Mouse (Mus musculus) kidney, postnatal 25 days (tissue): ENCODE data around the gene Exoc3l2.

Experiments used
- DNase-seq, 2 experiments: peaks; one replicate each; pipeline ENCODE4 v3.0.0; 2021; ENCODE audit warnings: mixed read lengths in 2 of 2

Gene Exoc3l2

GRCm38 (mm10) chr7:19462884-19463381, at the start of gene Exoc3l2:
TSS of gene Exoc3l2 (plus strand) at chr7:19463331.
- peak; percentile 55 to 83 for DNase-seq

GRCm38 (mm10) chr7:19413525-19413924, 49.6 kb upstream of the Exoc3l2 start:
- no peak for DNase-seq

DNA sequence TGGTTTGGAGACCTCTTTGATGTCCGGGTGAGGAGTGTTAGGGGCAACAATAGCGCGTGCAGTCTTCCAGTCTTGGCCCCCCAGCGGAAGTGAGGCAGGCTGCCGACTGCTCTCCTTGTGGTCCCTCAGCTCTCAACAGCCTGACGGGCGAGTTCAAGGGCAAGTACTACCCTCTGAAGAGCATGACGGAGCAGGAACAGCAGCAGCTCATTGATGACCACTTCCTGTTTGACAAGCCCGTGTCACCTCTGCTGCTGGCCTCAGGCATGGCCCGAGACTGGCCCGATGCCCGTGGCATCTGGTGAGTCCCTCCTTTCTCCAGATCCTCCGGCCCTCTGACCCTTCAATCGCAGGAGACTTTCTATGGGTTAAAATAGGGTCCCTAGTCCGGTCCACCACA, 46.5 kb upstream of the Exoc3l2 start:
- DNase-seq: no peak

DNA sequence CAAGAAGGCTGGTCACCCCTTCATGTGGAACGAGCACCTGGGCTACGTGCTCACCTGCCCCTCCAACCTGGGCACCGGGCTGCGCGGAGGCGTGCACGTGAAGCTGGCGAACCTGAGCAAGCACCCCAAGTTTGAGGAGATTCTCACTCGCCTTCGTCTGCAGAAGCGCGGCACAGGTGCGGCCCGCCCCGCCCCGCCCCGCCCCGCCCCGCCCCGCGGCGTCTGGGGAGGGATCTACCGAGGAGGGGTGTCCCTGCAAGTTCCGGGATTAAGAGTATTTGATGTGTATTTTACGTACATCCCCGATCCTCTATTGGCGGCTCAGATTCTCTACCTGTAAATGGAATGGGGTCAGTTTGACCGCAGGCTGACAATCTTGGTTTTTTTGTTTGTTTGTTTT, 43.0 kb upstream of the Exoc3l2 start:
- DNase-seq: no peak

GRCm38 (mm10) chr7:19420821-19421636, 42.1 kb upstream of the Exoc3l2 start:
- peak; percentile 95 to 96 for DNase-seq

GRCm38 (mm10) chr7:19423083-19423482, 40.0 kb upstream of the Exoc3l2 start:
- no peak for DNase-seq

- no peak for DNase-seq
These were observed 39.1 kb upstream of the Exoc3l2 start for GRCm38 (mm10) chr7:19424051-19424450.

DNA sequence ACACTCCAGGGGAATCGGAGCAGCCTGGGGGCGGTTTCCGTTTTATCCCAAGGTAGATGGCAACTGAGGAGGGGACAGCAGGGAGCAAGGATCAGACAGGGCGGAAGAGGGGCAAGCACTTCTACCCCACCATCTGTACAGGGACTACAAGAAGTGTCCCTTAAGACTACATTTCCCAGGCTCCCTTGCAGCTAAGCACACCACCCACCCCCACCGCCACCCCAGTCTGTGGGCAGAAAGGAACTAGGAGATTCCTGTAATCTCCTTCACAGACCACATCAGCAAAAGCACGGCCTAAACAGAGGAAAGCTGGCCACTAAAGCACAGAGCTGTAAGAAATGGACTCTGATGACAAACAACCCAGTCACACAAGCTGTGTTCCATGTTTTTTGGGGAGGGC, 36.8 kb upstream of the Exoc3l2 start:
- no peak for DNase-seq

GRCm38 (mm10) chr7:19426888-19427287, 36.2 kb upstream of the Exoc3l2 start:
- no peak for DNase-seq

GRCm38 (mm10) chr7:19427999-19428650, 35.0 kb upstream of the Exoc3l2 start:
- DNase-seq: no peak

GRCm38 (mm10) chr7:19429726-19430125, 33.4 kb upstream of the Exoc3l2 start:
- peak in 1 of 2 experiments; percentile 12 for DNase-seq

GRCm38 (mm10) chr7:19430402-19430801, 32.7 kb upstream of the Exoc3l2 start:
- DNase-seq: no peak

DNA sequence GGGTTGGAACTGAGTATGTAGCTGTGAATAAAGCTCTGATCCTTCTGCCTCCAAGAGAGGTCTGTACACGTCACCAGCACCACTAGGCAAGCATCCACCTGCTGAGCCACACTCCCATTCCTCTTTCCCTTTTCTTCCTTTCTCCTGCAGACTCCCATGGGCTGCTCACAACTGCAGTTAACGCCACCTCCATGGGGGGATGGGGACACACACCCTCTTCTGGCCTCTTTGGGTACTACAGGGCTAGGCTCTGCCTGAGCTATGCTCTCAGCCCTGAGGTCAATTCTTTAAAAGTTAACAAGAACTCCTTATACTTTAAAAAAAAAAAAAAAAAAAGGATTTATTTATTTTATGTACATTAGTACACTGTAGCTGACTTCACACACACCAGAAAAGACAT, 30.7 kb upstream of the Exoc3l2 start:
- no peak for DNase-seq

GRCm38 (mm10) chr7:19436276-19436675, 26.9 kb upstream of the Exoc3l2 start:
- DNase-seq: no peak

- DNase-seq: no peak
These were observed 26.1 kb upstream of the Exoc3l2 start for GRCm38 (mm10) chr7:19437048-19437447.

DNA sequence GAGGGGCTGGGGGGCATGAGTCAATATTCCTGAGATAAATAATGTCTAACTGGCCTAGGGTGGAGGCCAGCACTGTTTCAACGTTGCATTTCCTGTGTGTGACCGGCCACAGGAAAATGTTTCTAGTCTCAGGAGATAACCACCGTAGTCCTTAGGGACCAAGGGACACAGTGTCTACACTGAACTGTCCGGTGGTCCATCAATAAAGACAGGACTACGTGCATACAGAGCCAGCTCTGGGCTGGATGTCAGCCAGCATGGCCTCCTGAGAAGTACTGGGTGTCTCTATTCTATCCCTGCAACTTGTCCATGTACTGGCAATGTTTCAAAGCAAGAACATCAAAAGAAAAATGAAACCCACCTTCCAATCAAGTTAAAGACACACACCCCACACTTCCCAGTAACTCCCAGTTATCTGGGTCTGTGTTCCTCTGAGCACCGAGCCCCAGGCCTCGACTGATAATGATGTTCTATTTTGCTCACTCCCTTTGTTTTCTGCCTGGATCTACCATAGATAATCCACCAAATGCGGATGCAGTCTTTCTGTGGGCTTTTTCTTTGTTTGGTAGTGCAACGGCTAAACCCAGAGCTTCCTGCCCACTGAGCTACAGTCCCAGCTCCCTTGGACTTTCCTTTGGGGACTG, 21.6 kb upstream of the Exoc3l2 start:
- peak; percentile 53 to 71 for DNase-seq

DNA sequence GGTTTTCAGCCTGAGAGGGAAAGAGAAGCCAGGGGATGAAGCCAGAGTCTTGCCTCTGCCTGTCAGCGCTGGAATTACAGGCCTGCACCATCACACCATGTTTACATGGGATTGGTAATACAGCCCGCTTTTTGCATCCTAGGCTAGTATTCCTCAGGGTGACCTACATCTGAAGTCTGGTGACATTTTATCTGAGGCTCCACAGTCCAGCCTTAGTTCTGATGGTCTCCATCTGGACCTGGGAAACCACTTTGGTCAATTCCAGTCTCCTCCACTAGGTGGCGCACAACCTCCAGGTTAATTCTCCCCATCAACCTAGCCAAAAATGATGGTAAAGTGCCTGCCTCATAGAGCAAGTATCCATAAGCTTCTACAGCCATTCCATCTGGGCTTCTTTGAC, 19.8 kb upstream of the Exoc3l2 start:
- peak; percentile 74 to 94 for DNase-seq

DNA sequence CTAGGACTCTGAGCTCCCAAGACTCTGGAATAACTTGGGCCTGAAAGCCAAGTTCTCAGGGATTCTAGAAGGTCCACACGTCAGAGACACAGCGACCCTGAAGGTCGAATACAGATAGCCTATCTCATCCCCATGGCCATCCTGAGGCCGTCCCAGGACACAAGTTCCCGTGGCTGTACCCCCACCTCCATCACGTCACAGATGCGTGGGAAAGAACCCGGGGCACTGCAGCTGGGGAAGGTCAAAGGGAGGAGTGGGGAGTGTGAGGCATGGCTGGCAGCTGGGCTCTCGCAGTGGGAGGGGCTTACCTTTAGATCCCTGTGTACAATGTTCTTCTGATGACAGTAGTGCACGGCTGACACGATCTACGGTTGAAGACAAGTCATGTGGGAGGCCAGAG, 18.3 kb upstream of the Exoc3l2 start:
- no peak for DNase-seq

DNA sequence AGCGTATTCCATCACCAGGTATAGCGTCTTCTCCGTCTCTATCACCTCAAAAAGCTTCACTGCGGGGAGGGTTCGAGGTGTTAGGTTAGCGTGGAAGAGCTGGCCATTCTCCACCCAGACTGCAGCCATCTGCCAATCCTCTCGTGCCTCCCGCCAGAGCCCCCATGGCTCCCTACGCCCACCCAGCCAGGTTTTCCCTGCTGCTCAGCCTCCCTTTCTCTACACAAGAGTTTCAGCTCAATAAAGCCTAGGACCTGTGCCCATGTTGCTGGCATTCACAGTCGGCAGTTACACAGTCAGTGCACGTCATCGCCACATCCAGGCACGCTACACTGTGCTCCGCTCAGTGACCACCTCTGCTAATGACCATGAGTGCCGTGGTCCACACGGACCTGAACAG, 15.4 kb upstream of the Exoc3l2 start:
- no peak for DNase-seq

GRCm38 (mm10) chr7:19449165-19449564, 14.0 kb upstream of the Exoc3l2 start:
- no peak for DNase-seq

- DNase-seq: no peak
These were observed 7.9 kb upstream of the Exoc3l2 start for GRCm38 (mm10) chr7:19455186-19455585.

- no peak for DNase-seq
These were observed 7.2 kb upstream of the Exoc3l2 start for GRCm38 (mm10) chr7:19455819-19456495.

DNA sequence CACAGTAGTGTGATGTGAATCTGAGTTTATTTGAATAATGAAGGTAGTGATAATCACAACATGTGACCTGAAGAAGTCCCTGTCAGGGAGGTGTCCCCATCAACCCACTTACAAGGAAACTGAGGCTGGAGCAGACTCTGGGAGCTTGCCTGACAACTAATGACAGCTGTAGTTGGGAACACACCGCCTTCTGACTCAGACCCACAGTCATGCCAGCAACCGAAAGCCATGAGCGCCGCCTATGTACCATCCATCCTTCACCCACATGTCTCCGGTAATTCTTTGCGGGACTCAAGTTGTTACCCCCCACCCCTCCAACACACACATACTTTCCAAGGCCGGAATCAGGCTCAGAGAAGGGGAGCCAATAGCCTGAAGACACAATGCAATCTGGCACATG, 6.5 kb upstream of the Exoc3l2 start:
- no peak for DNase-seq
